Mouse (Mus musculus) monocyte, adult 2 months (primary cell): ENCODE measurements around the gene Cdk6.
A peak's percentile ranks its signal among the peaks of the same experiment; 100 is the strongest.
"Not testable (repeated sequence)": the region's sequence is repeated elsewhere in the genome, so short reads cannot be mapped to it uniquely, and the experiment has no call there.

Source experiments
- DNase-seq, 2 experiments: peaks; one replicate each; pipeline ENCODE4 v3.0.0; 2022; ENCODE audit warnings: low spot score in 2 of 2, low read depth in 1 of 2

Gene Cdk6

DNA sequence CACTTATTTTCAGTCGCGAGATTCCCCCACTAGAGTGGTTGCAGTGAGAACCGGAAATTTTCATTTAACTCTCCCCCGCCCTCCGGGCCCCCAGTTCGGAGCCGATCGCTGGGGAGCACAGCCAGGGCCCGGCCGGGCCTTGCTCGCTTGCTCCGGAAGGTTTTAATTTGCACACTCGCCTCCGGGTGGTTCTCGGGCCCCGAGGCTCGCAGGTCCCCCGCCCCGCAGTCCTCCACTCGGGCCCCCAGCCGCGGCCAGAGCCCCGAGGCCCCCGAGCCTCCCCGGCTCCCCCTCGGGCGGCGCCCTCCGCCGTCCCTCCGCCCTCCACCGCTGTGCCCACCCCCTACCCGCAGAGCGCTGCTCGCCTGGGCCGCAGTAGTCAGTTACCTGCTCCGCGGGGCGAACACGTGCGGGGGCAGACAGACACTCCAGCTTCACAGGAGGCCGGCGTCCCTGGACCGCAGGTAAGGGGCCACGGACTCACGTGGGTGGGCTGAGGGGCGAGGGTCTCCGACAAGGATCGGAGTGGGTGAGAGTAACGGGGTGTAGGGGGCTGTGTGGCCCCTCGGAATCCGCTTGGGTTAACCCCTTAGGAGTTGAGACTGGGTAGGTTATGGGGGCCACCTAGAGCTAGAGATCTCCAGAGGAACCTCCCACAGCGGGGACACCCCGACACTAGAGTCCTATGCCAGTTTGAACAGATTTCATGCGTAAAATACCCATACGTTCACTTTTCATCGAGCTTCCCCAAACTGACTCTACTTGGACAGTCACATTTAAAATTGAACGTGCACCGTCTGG is at the start of gene Cdk6:
Gene Cdk6, plus strand, starts transcription at position 375 of the 801 bp plus-strand sequence.
- peak in 1 of 2 experiments; percentile 13 for DNase-seq

- no peak for DNase-seq
Measured at GRCm38 (mm10) chr5:3293666-3294065, 47.6 kb upstream of the Cdk6 start.

DNA sequence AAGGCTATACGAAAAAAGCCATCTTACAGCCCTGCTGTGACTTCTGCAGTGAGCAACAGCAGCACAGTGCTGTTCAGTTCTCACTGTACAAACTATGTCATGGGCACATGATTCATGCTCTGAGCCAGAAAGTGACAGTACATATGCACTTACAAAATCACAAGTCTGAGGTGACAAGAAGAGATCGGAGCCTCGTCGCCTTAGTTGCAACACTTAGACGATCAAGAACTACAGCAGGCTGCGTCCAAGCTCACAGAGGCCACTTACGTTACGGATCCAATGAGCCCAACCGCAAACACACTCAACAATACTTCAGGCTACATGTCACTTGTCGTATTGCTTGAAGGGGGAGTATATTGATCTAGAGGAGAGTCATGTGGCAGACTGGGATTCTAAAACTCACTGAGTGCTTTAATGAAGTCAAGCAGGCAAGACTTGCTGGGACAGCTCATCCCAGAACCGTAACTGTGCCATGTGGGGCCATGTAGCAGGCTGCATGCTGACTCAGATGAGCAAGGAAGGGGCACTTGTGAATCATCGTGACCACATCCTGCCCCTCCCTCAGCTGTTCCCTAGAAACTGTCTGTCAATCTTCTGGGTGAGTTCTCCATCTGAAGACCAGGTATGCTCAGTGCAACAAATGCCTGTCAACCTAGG is 40.4 kb upstream of the Cdk6 start:
- DNase-seq = peak; percentile 59 to 67

DNA sequence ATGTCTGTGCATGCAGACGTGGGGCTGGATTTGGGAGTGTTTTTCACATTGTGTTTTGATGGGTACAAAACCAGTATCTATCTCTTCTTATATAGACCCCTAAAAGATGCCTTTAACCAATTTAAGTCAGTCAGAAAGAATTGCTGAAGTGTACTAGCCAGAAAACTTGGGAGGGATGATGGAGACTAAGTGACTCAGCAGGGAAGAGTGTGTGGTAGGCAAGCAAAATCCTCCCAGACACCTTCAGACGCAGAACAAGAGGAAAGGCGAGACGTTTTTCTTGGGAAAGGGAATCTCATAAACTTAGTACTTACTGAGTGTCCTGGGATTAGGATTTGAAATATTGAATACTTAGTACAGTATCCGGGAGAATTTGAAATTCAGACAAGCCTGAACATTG is 39.8 kb upstream of the Cdk6 start:
- DNase-seq = no peak

GRCm38 (mm10) chr5:3303876-3304275 is 37.4 kb upstream of the Cdk6 start:
- no peak for DNase-seq

DNA sequence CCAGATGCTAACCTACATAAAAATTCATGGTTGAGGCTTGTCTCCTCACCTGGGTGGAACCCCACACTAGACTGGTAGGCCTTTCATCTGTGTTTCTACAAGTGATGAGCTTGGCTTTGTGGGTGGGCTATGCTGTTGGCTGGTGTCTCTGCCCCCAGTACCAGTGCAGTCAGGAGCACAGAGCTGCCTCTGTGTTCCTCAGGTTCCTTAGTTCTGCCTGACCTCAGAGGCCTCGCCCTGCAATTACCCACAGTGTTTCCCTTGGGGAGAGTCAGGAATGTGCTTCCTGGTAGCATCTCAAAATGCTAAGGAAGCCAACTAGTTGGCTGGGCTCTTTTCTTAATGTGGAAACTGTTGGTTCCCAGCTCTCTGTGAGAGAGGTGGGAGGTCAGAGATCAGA is 35.1 kb upstream of the Cdk6 start:
- DNase-seq = no peak

DNA sequence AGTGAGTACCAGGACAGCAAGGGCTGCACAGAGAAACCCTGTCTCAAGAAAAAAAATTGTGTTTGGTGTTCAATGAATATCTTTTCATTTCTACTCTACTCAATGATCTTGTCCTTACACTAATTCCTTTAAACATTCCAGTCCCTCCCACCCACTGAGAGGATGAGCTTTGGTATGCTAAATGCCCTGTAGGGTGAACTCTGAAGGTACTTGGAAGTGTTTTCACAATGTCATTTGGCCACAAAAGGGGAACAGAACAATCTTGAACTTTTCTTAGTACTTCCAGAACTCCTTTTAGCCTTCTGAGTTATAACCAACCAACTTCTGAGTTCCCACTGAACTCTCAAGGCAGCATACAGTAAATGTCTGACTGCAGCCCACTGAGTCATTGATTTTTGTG is 32.2 kb upstream of the Cdk6 start:
- no peak for DNase-seq

DNA sequence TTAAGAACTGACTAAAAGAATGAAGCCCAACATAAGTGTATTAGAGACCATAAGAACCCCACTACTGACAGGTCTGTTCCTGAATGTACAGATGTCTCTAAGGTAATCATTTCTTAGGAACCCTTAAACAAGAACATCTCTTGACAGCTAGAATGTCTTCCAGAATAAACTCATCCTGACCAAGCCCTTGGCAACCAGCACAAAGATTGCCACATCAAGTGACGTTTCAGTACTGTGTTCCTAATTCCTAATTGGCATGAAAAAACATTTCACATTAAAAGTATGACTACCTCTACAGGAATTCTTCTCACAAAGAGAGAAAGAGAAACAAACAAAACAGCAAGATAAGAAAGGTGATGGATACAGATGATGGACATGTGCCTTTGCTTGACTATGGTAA is 31.7 kb upstream of the Cdk6 start:
- no peak for DNase-seq

DNA sequence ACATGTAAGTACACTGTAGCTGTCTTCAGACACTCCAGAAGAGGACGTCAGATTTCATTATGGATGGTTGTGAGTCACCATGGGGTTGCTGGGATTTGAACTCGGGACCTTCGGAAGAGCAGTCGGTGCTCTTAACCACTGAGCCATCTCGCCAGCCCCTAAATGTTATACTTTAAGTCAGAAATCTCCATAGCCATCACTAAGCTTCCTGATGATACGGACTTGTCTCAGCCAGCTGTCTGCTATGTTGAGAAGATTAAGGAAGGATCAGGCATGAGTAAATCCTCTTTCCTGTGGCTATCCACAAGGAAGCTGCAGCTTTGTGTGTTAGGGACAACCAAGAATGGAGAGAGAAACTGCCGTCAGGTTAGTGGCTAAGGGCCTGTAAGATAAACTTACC is 30.1 kb upstream of the Cdk6 start:
- DNase-seq = not testable (repeated sequence)

DNA sequence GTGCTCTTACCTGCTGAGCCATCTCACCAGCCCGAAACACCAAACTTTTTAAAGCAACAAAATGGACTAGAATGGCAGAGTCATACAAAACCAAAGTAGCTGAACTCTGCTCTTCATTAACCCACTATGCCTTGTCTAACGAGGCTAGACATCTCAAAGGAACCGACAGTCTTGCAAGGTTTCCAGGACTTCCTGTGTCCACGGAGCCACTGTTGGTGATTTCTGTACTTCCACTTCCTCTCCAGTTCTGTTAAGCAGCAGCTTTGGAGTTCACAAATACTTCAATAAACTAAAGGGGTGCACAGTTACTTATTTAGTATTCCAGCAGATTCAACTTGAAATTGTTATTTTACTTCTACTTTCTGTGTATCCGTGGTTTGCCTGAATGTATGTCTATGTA is 23.6 kb upstream of the Cdk6 start:
- DNase-seq = not testable (repeated sequence)

DNA sequence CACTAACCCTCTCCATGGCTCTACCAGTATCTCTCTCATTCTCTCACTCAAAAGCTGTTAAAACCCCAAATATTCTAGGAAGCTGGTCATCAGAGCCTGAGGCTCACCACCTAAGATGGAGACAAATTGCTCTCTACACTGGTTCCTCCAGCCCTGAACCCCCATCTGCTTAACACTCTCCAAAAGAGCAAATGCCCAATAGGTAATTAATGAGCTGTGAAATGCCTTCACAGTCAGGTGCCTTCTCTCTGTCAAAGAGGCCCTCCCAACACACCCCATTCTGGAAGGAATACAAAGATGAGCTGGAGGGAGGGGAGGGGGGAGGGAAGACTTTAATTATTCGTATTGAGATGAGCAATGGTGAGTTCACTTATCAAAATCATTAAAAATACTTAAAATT is 21.1 kb upstream of the Cdk6 start:
- DNase-seq = no peak

DNA sequence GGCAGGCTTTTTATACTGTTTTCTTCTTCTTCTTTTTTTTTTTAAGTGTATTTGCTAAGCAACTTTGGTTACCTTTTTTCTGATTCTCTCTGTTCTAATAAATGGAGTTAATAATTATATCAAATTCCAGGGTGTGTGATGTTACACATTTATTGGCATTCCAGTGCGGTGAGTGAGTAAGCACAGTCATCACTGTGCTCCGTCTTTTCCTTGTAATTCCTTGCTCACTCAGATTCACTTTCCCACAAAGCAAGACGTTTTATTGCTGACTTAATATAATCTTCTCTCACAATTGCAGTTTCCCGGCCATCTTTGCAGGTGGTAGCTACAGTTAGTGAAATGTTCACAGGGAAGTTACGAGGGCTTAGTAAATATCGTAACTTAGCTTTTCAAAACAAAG is 19.2 kb upstream of the Cdk6 start:
- DNase-seq = no peak

DNA sequence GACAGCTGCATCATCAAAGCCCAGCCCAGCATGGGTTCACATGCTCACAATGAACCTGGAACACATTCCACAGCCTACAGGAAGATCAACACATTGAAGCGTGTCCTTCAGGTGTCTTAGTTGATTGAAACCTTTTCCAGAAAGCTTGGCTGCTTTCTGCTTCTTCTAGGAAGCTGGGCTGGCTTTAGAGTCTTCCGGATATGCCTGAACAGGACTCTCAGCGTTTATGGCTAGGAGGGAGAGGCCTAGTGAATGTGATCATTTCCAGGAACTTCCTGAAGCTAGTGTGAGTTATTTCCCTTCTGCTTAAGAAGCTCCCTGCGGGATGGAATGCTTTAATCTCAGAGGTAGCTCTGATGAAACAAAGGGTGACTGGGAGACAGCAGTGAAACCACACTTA is 17.2 kb upstream of the Cdk6 start:
- DNase-seq = no peak

DNA sequence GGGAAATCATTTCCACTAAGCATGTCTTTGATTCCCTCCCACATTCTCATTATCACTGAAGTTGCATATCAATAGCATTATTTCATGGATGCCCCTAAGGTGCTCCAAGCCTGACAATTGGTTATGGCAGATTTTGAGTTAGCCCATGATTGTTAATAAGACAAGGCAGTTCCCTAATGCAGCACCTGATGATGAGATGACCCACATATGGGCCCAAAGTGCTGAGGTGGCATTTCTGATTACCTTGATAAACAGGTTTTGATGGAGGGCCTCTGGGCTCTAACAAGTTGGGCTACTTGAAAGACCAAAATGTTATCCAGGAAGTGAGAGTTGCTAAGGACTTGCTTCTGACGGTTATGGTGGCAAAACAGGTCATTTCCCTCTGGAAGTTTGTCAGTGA is 11.9 kb upstream of the Cdk6 start:
- no peak for DNase-seq

- no peak for DNase-seq
Measured at GRCm38 (mm10) chr5:3330932-3331331, 10.4 kb upstream of the Cdk6 start.

DNA sequence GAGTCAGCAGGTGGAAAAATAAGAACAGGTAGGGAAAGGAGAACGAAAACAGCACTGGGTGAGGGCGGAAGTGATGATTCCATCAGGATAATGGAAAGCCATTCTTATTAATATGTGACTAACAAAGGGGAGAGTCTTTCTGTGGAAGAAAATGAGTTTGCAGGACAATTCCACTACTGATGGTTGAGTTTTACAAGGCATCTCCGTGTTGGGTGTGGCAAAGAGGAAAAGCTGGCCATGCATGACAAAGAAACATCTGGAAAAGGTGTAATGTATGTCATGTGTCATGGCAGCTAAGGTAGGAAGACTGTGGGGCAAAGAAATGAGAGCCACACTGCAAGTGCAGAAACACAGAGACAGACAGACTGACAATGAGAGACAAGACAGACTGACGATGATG is 8.3 kb upstream of the Cdk6 start:
- not testable (repeated sequence) for DNase-seq

- DNase-seq = not testable (repeated sequence)
Measured at GRCm38 (mm10) chr5:3340340-3341058, 786 bp upstream of the Cdk6 start.

DNA sequence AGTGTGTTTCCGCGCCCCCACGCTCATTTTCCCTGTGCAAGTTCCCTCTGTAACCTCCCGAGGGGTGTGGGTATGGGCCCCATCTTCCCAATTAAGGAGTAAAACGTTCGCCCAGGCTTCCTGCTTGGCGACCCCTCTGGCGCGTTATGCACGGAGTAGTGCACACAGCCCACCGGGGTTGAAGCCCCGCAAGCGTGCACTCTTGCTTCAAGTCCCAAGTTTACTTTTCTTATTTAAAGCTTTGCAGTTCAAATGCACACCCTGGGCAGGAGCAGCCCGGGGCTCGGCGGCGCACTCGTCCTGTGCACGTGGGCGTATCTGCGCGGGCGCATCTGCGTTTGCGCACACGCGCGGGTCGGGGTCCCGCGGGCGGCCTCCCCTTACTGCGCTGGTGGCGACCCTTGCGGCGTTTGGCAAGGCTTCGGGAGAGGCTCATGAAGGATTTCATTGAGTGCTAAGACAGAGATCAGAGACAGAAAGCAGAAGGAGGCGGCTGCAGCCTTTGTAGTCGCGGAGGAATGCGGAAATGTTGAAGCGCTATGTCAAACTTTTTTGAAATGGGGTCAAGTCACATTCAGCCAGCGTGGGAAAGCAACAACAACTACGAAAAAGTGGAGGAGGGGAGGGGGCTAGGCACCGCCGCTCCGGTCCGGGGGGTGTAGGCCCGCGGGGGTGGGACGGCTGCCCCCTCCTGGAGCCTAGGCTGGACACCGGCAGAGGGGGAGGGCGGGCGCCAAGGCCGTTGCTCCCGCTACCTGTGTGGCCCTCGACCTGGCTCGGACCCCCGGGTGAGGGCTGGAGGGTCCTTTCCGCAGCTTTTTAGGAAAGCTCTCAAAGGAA is 866 bp downstream of the Cdk6 start:
- peak in 1 of 2 experiments; percentile 11 for DNase-seq

- peak in 1 of 2 experiments; percentile 34 for DNase-seq
Measured at GRCm38 (mm10) chr5:3342771-3343565, 1.7 kb downstream of the Cdk6 start.

GRCm38 (mm10) chr5:3343566-3344080 is 2.3 kb downstream of the Cdk6 start:
- DNase-seq = peak; percentile 12 to 45
